8 mouse cellular contexts compared by ENCODE assay signal in genomic region chr2:158359757-158360620, GRCm38 (mm10). TPM values are rescaled to one million over a fixed set of nuclear protein-coding genes. Genes with fewer than 3 reads are reported as not detected.
DNase-seq lines count a peak whose midpoint lies in the region; ATAC-seq and TF ChIP-seq lines count a peak whose summit lies in the region.

No protein-coding gene starts in this region.

- WGBS in forebrain, embryonic 14.5 days: 69% methylated on average over 12 of the region's 12 CpGs
- WGBS in limb, embryonic 12.5 days: 67% methylated on average over 12 of the region's 12 CpGs
- WGBS in small intestine, adult 2 months: 22% methylated on average over 12 of the region's 12 CpGs

- H3K4me1 ChIP-seq in megakaryocyte, embryonic 14.5 days: peaks cover 44% of the 10 kb centered on the region
- H3K4me1 ChIP-seq in forebrain, embryonic 14.5 days (ENCODE audit: control insufficient read depth, insufficient read depth, low read length): no peaks in the 10 kb centered on the region
- peaks cover 15% of the 10 kb centered on the region for H3K4me1 ChIP-seq in limb, embryonic 12.5 days (replicated peaks)
- peaks cover 16% of the 10 kb centered on the region; the same call in 1 of the 2 replicates for H3K4me1 ChIP-seq in small intestine, adult 2 months (ENCODE audit: control insufficient read depth, insufficient read depth, insufficient read length, low read length)

- H3K27me3 ChIP-seq in megakaryocyte, embryonic 14.5 days (replicated peaks): no peaks in the 10 kb centered on the region
- no peaks in the 10 kb centered on the region for H3K27me3 ChIP-seq in forebrain, embryonic 14.5 days (replicated peaks; ENCODE audit: control insufficient read depth, insufficient read depth, low read length)
- no peaks in the 10 kb centered on the region for H3K27me3 ChIP-seq in limb, embryonic 12.5 days
- H3K27me3 ChIP-seq in small intestine, adult 2 months (ENCODE audit: control insufficient read depth, insufficient read depth, low read length): no peaks in the 10 kb centered on the region

- ATAC-seq in megakaryocyte, adult 5-6 weeks (ENCODE audit: poor library complexity, severe bottlenecking): no peak
- ATAC-seq in forebrain, embryonic 14.5 days: no peak
- no peak for ATAC-seq in limb, embryonic 12.5 days (ENCODE audit: insufficient number of reproducible peaks, insufficient read depth, low FRiP score, low TSS enrichment, low read depth)

- H3K4me2 ChIP-seq in forebrain, embryonic 14.5 days (ENCODE audit: low read length): peak overlapping the region; percentile 82
- H3K4me2 ChIP-seq in limb, embryonic 12.5 days: peak overlapping the region; percentile 81

- H3K36me3 ChIP-seq in megakaryocyte, embryonic 14.5 days (replicated peaks; ENCODE audit: low read length): peaks cover 55% of the 10 kb centered on the region
- peaks cover 54% of the 10 kb centered on the region for H3K36me3 ChIP-seq in forebrain, embryonic 14.5 days (ENCODE audit: control insufficient read depth, insufficient read depth, low read length)
- H3K36me3 ChIP-seq in limb, embryonic 12.5 days: peaks cover 54% of the 10 kb centered on the region
- H3K36me3 ChIP-seq in small intestine, adult 2 months (ENCODE audit: control insufficient read depth, insufficient read depth, low read length): peaks cover 38% of the 10 kb centered on the region

- H3K4me3 ChIP-seq in megakaryocyte, embryonic 14.5 days (replicated peaks): peak overlapping the region; percentile 99
- peak overlapping the region; percentile 83 for H3K4me3 ChIP-seq in forebrain, embryonic 14.5 days (ENCODE audit: low read depth, low read length)
- peak overlapping the region; percentile 83 for H3K4me3 ChIP-seq in limb, embryonic 12.5 days (replicated peaks)
- peak overlapping the region; percentile 97 for H3K4me3 ChIP-seq in small intestine, adult 2 months (ENCODE audit: low read depth, low read length)

- no peak for TF ChIP-seq POLR2A in small intestine, adult 2 months (IDR thresholded peaks at IDR 0.05; ENCODE audit: low read depth, low read length)

- TF ChIP-seq CTCF in small intestine, adult 2 months (IDR thresholded peaks at IDR 0.05; ENCODE audit: extremely low read depth, insufficient read length, insufficient replicate concordance, low read depth, low read length): no peak

- H3K9ac ChIP-seq in forebrain, embryonic 14.5 days (ENCODE audit: low read length): peak overlapping the region; percentile 92
- peak overlapping the region; percentile 92 for H3K9ac ChIP-seq in limb, embryonic 12.5 days (replicated peaks)

- no peak for DNase-seq in forebrain, embryonic 14.5 days (ENCODE audit: low spot score)
- no peak for DNase-seq in frontal cortex, postnatal 14 days (ENCODE audit: low spot score in 2 of 2)
- DNase-seq in lung, postnatal 36 days: no peak
- DNase-seq in urinary bladder, adult 18-20 months (ENCODE audit: low spot score in 2 of 2): no peak

- no peak overlapping the region for H3K27ac ChIP-seq in forebrain, embryonic 14.5 days (ENCODE audit: low read depth, low read length)
- 0 out of 2 replicates have a peak overlapping the region, but pooled peaks have one; percentile 88 for H3K27ac ChIP-seq in limb, embryonic 12.5 days
- H3K27ac ChIP-seq in small intestine, adult 2 months (ENCODE audit: insufficient read depth, low read depth, low read length): 0 out of 2 replicates have a peak overlapping the region, but pooled peaks have one; percentile 10

- no peaks in the 10 kb centered on the region for H3K9me3 ChIP-seq in megakaryocyte, embryonic 14.5 days
- no peaks in the 10 kb centered on the region for H3K9me3 ChIP-seq in forebrain, embryonic 14.5 days (replicated peaks; ENCODE audit: control insufficient read depth, low read length)
- H3K9me3 ChIP-seq in limb, embryonic 12.5 days: no peaks in the 10 kb centered on the region

RNA-seq across cellular contexts. Expression of gene Snhg11, which starts 15.4 kb away (rescaled TPM):
- not detected in 2 replicates for polyA plus RNA-seq in megakaryocyte, embryonic 14.5 days (2012; ENCODE audit: insufficient read depth, low replicate concordance)
- total RNA-seq in megakaryocyte, adult 5-6 weeks (2015): not detected in 2 replicates
- total RNA-seq in megakaryocyte, adult 5-6 weeks (2017): 0.08 TPM in 1 of 2 replicates, not detected in the other
- 30.3 and 55.7 TPM in 2 replicates for polyA plus RNA-seq in forebrain, embryonic 14.5 days (2014; fragmentation: Nextera tagmentation; extraction: Ambion mirVana)
- polyA plus RNA-seq in limb, embryonic 12.5 days (2016; fragmentation: Nextera tagmentation; extraction: Ambion mirVana): 6.3 and 7.7 TPM in 2 replicates
- 1.4 and 2.0 TPM in 2 replicates for polyA plus RNA-seq in small intestine, adult 2 months (2012; rRNA removed)

RNA-seq across cellular contexts. Expression of gene Ralgapb, which starts 49.7 kb away (rescaled TPM):
- 0.64 and 1.7 TPM in 2 replicates for polyA plus RNA-seq in megakaryocyte, embryonic 14.5 days (2012; ENCODE audit: insufficient read depth, low replicate concordance)
- total RNA-seq in megakaryocyte, adult 5-6 weeks (2015): 45.3 and 45.4 TPM in 2 replicates
- total RNA-seq in megakaryocyte, adult 5-6 weeks (2017): 29.7 and 32.2 TPM in 2 replicates
- 22.8 and 25.7 TPM in 2 replicates for polyA plus RNA-seq in forebrain, embryonic 14.5 days (2014; fragmentation: Nextera tagmentation; extraction: Ambion mirVana)
- 17.3 and 19.7 TPM in 2 replicates for polyA plus RNA-seq in limb, embryonic 12.5 days (2016; fragmentation: Nextera tagmentation; extraction: Ambion mirVana)
- 7.1 and 16.4 TPM in 2 replicates for polyA plus RNA-seq in small intestine, adult 2 months (2012; rRNA removed)

RNA-seq across cellular contexts. Expression of gene Lbp, which starts 53.7 kb away (rescaled TPM):
- polyA plus RNA-seq in megakaryocyte, embryonic 14.5 days (2012; ENCODE audit: insufficient read depth, low replicate concordance): 2.3 and 8.8 TPM in 2 replicates
- total RNA-seq in megakaryocyte, adult 5-6 weeks (2015): 31.2 and 40.4 TPM in 2 replicates
- 80.4 and 95.8 TPM in 2 replicates for total RNA-seq in megakaryocyte, adult 5-6 weeks (2017)
- 2.6 and 3.0 TPM in 2 replicates for polyA plus RNA-seq in forebrain, embryonic 14.5 days (2014; fragmentation: Nextera tagmentation; extraction: Ambion mirVana)
- polyA plus RNA-seq in limb, embryonic 12.5 days (2016; fragmentation: Nextera tagmentation; extraction: Ambion mirVana): 3.1 and 4.2 TPM in 2 replicates
- polyA plus RNA-seq in small intestine, adult 2 months (2012; rRNA removed): 2.1 and 2.7 TPM in 2 replicates
